Mouse (Mus musculus) ES-Bruce4 (cell line): ENCODE measurements around the gene Map3k20. TPM values are rescaled to one million over a fixed set of nuclear protein-coding genes. Genes with fewer than 3 reads are reported as not detected.

Experiments used
- H3K27ac ChIP-seq: 2 replicates; pipeline ENCODE4 v1.5.1; 2012; ENCODE audit warnings: low read length, inconsistent platforms; ENCODE audit not compliant: insufficient read depth
- H3K27me3 ChIP-seq: 2 replicates; pipeline ENCODE4 v1.6.1; 2012; ENCODE audit warnings: mild to moderate bottlenecking, low read length, inconsistent platforms; ENCODE audit not compliant: control insufficient read depth, poor library complexity, insufficient read depth, severe bottlenecking
- H3K36me3 ChIP-seq: 2 replicates; pipeline ENCODE4 v1.6.1; 2012; ENCODE audit warnings: inconsistent platforms, mild to moderate bottlenecking, low read length, moderate library complexity; ENCODE audit not compliant: control insufficient read depth, poor library complexity, insufficient read depth, severe bottlenecking
- H3K4me1 ChIP-seq: one replicate; pipeline ENCODE4 v1.8.1; 2011; ENCODE audit warnings: low read length; ENCODE audit not compliant: control insufficient read depth, insufficient read depth
- H3K4me3 ChIP-seq: 2 replicates; pipeline ENCODE4 v1.5.1; 2011; ENCODE audit warnings: low read depth, mild to moderate bottlenecking, low read length
- H3K9ac ChIP-seq: 2 replicates; pipeline ENCODE4 v1.6.1; 2012; ENCODE audit warnings: low read depth, mild to moderate bottlenecking, inconsistent platforms; ENCODE audit not compliant: poor library complexity, severe bottlenecking
- H3K9me3 ChIP-seq: replicated peaks from 2 replicates; pipeline ENCODE4 v1.6.1; 2012; ENCODE audit warnings: mild to moderate bottlenecking, low read length, inconsistent platforms; ENCODE audit not compliant: control insufficient read depth, poor library complexity, insufficient read depth, severe bottlenecking
- CTCF ChIP-seq: IDR thresholded peaks from one replicate; pipeline ENCODE4 v1.8.1; 2011; ENCODE audit warnings: low read depth, low read length
- EP300 ChIP-seq: IDR thresholded peaks from 2 replicates; pipeline ENCODE4 v1.6.1; 2011; ENCODE audit warnings: low read depth, low read length; ENCODE audit not compliant: insufficient read depth
- POLR2A ChIP-seq: IDR thresholded peaks from one replicate; pipeline ENCODE4 v1.8.1; 2011; ENCODE audit warnings: low read length; ENCODE audit not compliant: insufficient read depth
- polyA plus RNA-seq: library from polyadenylated mRNA; stranded (reverse); fragments of >200 nt; gene quantifications from 2 replicates; pipeline ENCODE4 v1.2.4, GENCODE M21; 2011; ENCODE audit warnings: low read depth; ENCODE audit not compliant: missing spikeins, insufficient read depth, insufficient read length

Map3k20 gene
- polyA plus RNA-seq, 1 experiment: 39.0 TPM

- Histone ChIP-seq H3K9ac (no peak overlapping the region), H3K9me3 (no peaks in the 10 kb centered on the region), H3K4me1 (peaks cover 1% of the 10 kb centered on the region), H3K4me3 (no peak overlapping the region), H3K27me3 (no peaks in the 10 kb centered on the region), H3K27ac (no peak overlapping the region), H3K36me3 (no peaks in the 10 kb centered on the region)
- TF ChIP-seq POLR2A (no peak), CTCF (no peak), EP300 (no peak)
These were observed 748 bp upstream of the Map3k20 start for GRCm38 (mm10) chr2:72284689-72285088.

GRCm38 (mm10) chr2:72285888-72286661, 638 bp downstream of the Map3k20 start:
- no peak overlapping the region for H3K27ac ChIP-seq
- H3K36me3 ChIP-seq: no peaks in the 10 kb centered on the region
- no peaks in the 10 kb centered on the region for H3K27me3 ChIP-seq
- peak overlapping the region; percentile 99 for H3K9ac ChIP-seq
- no peaks in the 10 kb centered on the region for H3K9me3 ChIP-seq
- H3K4me1 ChIP-seq: peaks cover 1% of the 10 kb centered on the region
- no peak for TF ChIP-seq EP300
- peak overlapping the region; percentile 70 for H3K4me3 ChIP-seq

GRCm38 (mm10) chr2:72287142-72287541, 1.7 kb downstream of the Map3k20 start:
- H3K4me3 ChIP-seq: no peak overlapping the region
- H3K9ac ChIP-seq: no peak overlapping the region
- H3K9me3 ChIP-seq: no peaks in the 10 kb centered on the region
- H3K27ac ChIP-seq: no peak overlapping the region
- no peaks in the 10 kb centered on the region for H3K27me3 ChIP-seq
- H3K36me3 ChIP-seq: no peaks in the 10 kb centered on the region
- no peak for TF ChIP-seq CTCF
- H3K4me1 ChIP-seq: peaks cover 1% of the 10 kb centered on the region

- H3K9me3 ChIP-seq: no peaks in the 10 kb centered on the region
These were observed 3.6 kb downstream of the Map3k20 start for GRCm38 (mm10) chr2:72288932-72289534.

GRCm38 (mm10) chr2:72291103-72291502, 5.7 kb downstream of the Map3k20 start:
- no peaks in the 10 kb centered on the region for H3K27me3 ChIP-seq
- no peak overlapping the region for H3K27ac ChIP-seq
- H3K4me3 ChIP-seq: no peak overlapping the region
- TF ChIP-seq CTCF (no peak), EP300 (no peak), POLR2A (no peak)
- no peak overlapping the region for H3K9ac ChIP-seq
- H3K4me1 ChIP-seq: peaks cover 1% of the 10 kb centered on the region
- no peaks in the 10 kb centered on the region for H3K9me3 ChIP-seq
- no peaks in the 10 kb centered on the region for H3K36me3 ChIP-seq

More at GRCm38 (mm10) chr2:72288932-72289534, 3.6 kb downstream of the Map3k20 start:
- Histone ChIP-seq H3K9ac (no peak overlapping the region), H3K27ac (no peak overlapping the region), H3K36me3 (no peaks in the 10 kb centered on the region), H3K27me3 (no peaks in the 10 kb centered on the region), H3K4me3 (no peak overlapping the region), H3K4me1 (peaks cover 1% of the 10 kb centered on the region)
- TF ChIP-seq CTCF (no peak), EP300 (no peak), POLR2A (no peak)

- TF ChIP-seq POLR2A (no peak), EP300 (no peak), CTCF (no peak)
- H3K9ac ChIP-seq: no peak overlapping the region
- no peaks in the 10 kb centered on the region for H3K27me3 ChIP-seq
- no peak overlapping the region for H3K4me3 ChIP-seq
- no peak overlapping the region for H3K27ac ChIP-seq
- H3K36me3 ChIP-seq: no peaks in the 10 kb centered on the region
- no peaks in the 10 kb centered on the region for H3K9me3 ChIP-seq
- H3K4me1 ChIP-seq: peaks cover 1% of the 10 kb centered on the region
These were observed 7.1 kb downstream of the Map3k20 start for GRCm38 (mm10) chr2:72292573-72292972.
